Mouse (Mus musculus): ENCODE results near the gene Doc2a. TPM values are rescaled to one million over a fixed set of nuclear protein-coding genes. Genes with fewer than 3 reads are reported as not detected.

The Doc2a gene
- total RNA-seq (2018; cell fraction: chromatin; rRNA removed) = not detected
- total RNA-seq (2018; cell fraction: cytosol; rRNA removed) = under 1 TPM in 5 of 26 experiments, not detected in 21; 0.04 to 0.10 (median 0.06) TPM
- total RNA-seq (2018; cell fraction: nucleus; rRNA removed) = not detected
- polyA plus RNA-seq (2018) = 0.10 TPM in 1 of 3 replicates, not detected in the others

DNA sequence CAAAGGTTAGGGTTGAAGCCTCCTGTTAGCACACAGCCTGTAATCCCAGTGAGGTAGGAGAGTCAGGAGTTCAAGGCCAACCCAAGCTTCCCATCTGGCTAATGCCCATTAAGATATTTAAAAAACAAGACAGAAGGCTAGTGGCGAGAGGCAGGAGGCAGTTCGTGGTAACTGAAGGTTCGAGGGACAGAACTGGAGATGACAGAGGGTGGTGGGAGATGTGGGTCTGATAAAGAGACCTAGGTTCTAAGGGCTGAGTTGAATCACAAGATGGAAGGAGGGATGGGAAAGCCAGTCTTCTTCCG, at the start of gene Doc2a:
Gene Doc2a (plus strand): TSS at position 301 of the 305 bp plus-strand sequence.
- Histone ChIP-seq H3K27ac (no peak within 1 kb of the TSS), H3K36me3 (ENCODE audit: inconsistent target) (peaks cover 4% of the 10 kb centered on the region; the same call in 1 of the 2 replicates), H3K4me3 (ENCODE audit: inconsistent target) (no peak within 1 kb of the TSS), H3K79me2 (ENCODE audit: inconsistent target) (no peaks in the 10 kb centered on the region)
- WGBS (ENCODE audit: missing documents) = 61% methylated on average over 4 of the region's 4 CpGs

DNA sequence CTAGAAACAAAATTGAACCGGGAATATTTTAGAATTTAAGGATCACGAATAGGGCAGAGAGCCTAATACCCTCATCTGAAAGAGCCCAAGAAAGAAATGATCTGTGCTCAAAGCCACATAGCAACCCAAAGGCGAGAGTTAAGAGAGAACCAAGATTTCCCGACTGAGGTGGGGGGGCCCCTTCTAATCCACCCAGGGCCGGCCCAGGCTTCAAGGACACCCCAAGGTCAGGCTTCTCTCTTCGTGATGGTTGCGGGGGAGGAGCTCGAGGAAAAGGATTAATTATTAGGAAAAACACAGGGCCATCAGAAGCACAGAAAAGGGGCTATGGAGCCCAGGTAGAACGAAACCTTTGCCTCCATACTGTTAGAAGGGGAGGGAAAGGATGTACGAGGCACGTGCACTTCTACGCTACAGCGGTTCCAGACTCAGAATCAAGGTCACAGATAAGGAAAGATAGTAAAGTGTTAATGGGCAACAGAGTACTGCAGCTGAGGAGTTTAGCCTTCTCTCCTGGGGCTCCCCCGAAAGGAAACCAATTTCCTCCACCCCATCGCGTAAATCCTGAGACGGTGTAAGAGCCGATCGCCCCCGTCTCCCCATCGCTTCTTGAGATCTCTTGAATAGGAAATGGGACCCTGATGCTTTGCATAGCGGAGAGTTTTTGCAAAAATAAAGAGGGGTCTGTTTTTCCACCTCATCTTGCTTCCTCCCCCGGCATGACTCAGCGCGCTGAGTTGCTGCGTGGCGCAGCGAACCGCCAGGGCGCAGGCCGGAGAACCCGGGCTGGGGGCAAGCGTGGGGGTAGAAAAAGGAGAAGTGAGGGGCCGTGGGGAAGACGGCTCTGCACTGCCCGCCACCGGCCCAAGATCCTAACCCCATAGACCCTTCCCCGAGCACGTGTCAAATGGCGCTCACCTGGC, 48.8 kb upstream of the Doc2a start:
- 1% methylated on average over 36 of the region's 40 CpGs for WGBS (ENCODE audit: missing documents)
- peak overlapping the region; percentile 91 for H3K27ac ChIP-seq
- H3K4me3 ChIP-seq (ENCODE audit: inconsistent target) = peak overlapping the region; percentile 68
- peaks cover 27% of the 10 kb centered on the region for H3K36me3 ChIP-seq (ENCODE audit: inconsistent target)
- peaks cover 36% of the 10 kb centered on the region for H3K79me2 ChIP-seq (ENCODE audit: inconsistent target)

DNA sequence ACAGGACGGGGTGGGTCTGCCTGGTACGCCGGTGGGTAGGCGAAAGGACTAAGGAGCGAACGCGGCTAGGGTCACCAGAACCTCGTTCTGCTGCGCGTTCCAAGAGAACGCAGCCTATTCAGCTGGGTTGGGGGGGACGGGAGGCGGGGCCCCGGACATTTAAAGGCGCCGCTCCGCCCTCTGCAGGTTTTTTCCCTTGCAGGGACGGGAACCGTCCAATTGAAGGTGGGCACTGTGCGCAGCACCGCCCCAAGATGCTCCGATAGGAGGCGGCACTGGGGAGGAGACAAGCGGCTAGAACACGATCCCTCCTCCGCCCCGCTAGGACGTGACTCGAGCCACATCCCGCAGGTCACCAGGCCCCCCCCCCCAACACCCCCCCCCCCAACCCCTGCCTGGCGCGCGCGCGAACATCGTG, 48.2 kb upstream of the Doc2a start:
- WGBS (ENCODE audit: missing documents) = under 1% methylated on average over 22 of the region's 36 CpGs
- Histone ChIP-seq H3K79me2 (ENCODE audit: inconsistent target) (peaks cover 36% of the 10 kb centered on the region), H3K36me3 (ENCODE audit: inconsistent target) (peaks cover 27% of the 10 kb centered on the region), H3K4me3 (ENCODE audit: inconsistent target) (peak overlapping the region; percentile 68), H3K27ac (peak overlapping the region; percentile 97)

DNA sequence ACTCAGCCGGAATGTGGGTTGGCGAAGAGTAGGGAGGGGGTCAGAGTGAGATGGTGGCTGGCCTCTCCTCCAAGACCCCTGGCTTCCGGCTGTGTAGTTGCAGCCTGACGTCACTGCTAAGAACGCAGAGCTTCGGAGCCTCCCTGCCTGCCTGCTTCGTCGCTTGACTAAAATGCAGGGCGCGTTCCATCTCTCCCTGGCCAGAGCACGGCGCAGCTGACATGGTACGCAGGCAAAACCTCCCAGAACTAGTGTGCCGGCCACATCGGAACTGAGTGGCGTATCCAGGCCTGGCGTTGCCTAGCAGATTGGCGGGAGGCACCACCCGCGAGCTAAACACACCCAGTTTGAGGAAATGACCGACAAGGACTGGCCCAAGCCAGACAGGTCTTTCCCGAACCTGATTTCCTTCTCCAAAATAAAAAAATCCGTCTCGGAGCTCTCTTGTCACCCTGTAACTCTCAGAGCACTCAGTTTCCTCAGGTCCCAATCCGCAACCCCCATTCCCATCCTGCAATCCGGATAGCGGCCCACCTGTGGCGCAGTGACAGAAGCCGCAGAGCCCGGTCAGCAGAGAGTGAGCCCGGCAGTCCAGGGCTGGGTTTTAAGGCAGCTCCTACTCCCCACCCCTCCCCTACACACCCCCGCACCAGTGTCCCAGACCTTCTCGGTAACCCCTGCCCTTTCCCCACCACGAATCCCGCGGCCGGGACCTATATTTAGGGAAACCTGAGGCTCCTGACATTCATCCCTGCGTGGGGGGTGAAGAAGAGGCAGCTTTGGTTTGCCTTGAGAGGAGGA, 47.5 kb upstream of the Doc2a start:
- Histone ChIP-seq H3K79me2 (ENCODE audit: inconsistent target) (peaks cover 36% of the 10 kb centered on the region), H3K27ac (peak overlapping the region; percentile 97), H3K36me3 (ENCODE audit: inconsistent target) (peaks cover 26% of the 10 kb centered on the region), H3K4me3 (ENCODE audit: inconsistent target) (peak overlapping the region; percentile 45)
- WGBS (ENCODE audit: missing documents) = 4% methylated on average over 38 of the region's 38 CpGs

DNA sequence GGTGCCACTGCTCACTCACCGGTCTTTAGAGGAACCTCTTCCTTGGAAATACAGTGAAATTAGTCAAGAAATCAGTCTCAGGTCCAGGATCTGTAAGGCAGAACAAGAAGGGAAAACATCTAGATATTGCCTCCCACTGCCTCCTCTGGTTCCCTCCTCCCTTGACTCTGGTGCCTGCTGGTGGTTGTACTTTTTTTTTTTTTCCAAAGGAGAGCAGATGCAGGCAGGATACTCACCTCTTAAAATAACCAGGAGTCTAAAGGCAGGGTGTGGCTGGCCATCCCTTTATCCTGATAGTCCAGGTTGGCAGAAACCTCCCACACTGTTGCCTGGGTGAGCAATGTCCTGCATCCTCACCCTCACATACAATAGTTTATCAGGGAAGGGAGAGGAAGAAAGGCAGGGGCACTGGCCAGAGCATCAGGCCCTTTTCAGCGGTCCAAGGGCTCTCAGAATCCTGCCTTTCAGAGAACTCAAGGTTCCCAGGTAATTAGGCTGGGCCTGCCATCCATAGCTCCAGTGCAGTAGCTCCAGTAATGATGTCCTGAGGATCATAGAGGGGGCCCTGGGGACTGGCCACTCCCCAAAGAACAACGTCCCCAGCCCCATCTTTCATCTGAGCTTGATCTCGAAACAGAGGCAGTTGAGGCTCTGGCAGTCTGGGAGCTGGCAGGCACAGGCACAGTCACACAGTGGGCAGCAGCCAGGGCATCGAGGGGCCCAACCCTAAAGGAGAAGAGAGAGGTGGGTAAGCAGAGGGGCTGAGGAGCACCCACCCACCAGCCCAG, 46.8 kb upstream of the Doc2a start:
- H3K36me3 ChIP-seq (ENCODE audit: inconsistent target) = peaks cover 18% of the 10 kb centered on the region
- 78% methylated on average over 5 of the region's 5 CpGs for WGBS (ENCODE audit: missing documents)
- H3K79me2 ChIP-seq (ENCODE audit: inconsistent target) = peaks cover 34% of the 10 kb centered on the region
- H3K4me3 ChIP-seq (ENCODE audit: inconsistent target) = peak overlapping the region; percentile 45
- peak overlapping the region; percentile 97 for H3K27ac ChIP-seq

DNA sequence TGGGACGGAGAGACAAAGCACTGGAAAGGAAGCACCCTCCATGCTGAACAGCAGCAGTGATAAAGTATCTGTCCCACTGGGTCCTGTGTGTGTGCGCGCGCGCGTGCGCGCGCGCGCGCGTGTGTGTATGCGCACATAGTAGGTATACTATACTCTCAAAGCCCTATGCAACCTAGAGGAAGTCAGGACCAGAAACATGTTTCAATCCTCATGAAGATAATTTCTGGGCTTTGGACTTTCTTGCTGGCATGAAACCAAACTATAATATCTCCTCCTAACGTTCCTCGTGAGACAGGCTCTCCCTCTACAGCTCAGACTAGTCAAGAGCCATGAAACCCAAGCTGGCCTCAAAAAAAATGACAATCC, 46.2 kb upstream of the Doc2a start:
- Histone ChIP-seq H3K36me3 (ENCODE audit: inconsistent target) (peaks cover 12% of the 10 kb centered on the region), H3K79me2 (ENCODE audit: inconsistent target) (peaks cover 28% of the 10 kb centered on the region), H3K4me3 (ENCODE audit: inconsistent target) (no peak overlapping the region), H3K27ac (peak overlapping the region; percentile 97; the same call in 1 of the 2 replicates)
- WGBS (ENCODE audit: missing documents) = 97% methylated on average over 16 of the region's 16 CpGs

DNA sequence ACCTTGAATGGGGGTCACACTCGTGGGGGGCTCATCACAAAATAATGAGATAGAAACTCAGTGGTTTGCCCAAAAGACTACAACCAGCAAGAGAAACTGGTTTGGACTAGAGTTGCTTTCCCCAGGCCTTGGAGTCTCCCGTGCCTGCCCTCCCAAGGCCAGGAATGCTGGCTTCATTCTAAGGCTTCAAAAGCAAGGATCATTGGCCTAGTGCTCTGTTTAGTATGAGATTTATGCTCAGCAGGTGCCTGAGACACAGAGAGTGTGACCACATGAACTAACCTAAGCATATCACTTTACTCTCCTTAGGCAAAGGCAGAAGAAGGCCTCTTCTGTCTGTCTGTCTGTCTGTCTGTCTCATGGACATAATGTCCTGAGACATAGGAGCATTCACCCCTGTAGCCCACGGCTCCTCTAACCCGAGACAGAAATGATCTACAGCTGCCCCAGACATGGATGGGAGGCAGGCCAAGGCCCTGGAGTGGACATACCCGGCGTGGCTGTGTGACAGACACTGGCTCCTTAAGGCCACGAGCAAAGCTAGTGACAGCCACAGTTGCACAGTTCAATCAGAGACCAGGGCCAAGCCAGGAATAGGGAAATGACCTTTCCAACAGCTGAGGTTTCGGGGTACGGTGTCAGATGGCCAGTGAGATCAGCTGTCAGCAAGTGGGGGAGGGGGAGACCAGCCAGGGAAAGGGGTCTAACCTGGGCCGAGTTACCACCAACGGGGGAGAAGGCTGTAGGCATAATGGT, 44.9 kb upstream of the Doc2a start:
- Histone ChIP-seq H3K36me3 (ENCODE audit: inconsistent target) (peaks cover under 1% of the 10 kb centered on the region; the same call in 1 of the 2 replicates), H3K79me2 (ENCODE audit: inconsistent target) (peaks cover 15% of the 10 kb centered on the region), H3K4me3 (ENCODE audit: inconsistent target) (no peak overlapping the region), H3K27ac (peak overlapping the region; percentile 31)
- WGBS (ENCODE audit: missing documents) = 89% methylated on average over 11 of the region's 11 CpGs

DNA sequence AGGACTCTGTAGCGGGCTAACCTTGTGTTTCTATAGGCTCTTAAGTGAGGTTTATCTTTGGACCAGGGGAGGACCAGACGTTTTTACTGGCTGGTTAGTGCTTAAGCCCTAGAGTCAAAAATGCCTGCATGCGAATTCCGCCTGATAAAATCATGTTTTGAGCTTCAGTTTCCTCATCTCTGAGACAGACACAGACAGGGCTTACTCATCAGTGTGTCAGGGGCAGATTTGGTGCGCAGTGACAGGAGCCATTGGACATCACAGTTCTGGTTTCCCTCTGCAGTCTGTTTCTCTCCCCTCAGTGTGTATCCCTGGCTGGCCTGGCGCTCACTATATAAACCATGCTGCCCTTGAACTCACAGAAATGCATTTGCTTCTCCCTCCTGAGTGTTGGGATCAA, 44.0 kb upstream of the Doc2a start:
- no peaks in the 10 kb centered on the region for H3K36me3 ChIP-seq (ENCODE audit: inconsistent target)
- no peak overlapping the region for H3K4me3 ChIP-seq (ENCODE audit: inconsistent target)
- H3K27ac ChIP-seq = peak overlapping the region; percentile 31
- WGBS (ENCODE audit: missing documents) = 87% methylated on average over 6 of the region's 6 CpGs
- H3K79me2 ChIP-seq (ENCODE audit: inconsistent target) = peaks cover 7% of the 10 kb centered on the region

DNA sequence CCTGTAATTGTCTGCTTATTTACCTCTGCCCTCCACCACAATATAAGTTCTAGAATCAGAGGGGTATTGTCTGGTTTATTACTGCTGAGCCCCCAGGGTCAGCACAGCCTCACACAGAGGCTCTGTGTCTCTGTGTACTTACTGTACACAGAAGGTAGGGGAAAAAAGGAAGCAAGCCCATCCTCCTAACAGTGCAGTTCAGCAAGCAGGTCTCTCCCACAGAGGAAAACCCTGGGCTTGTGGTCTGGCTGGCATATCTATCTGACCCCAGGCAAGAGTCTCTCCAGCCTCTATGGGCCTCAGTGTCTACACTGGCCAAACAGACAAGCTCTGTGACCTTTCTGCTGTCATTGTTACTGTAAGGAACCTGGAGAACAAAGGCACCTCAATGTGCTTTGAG, 43.5 kb upstream of the Doc2a start:
- H3K4me3 ChIP-seq (ENCODE audit: inconsistent target) = no peak overlapping the region
- H3K79me2 ChIP-seq (ENCODE audit: inconsistent target) = peaks cover under 1% of the 10 kb centered on the region; the same call in 1 of the 2 replicates
- H3K36me3 ChIP-seq (ENCODE audit: inconsistent target) = no peaks in the 10 kb centered on the region
- H3K27ac ChIP-seq = 0 out of 2 replicates have a peak overlapping the region, but pooled peaks have one; percentile 31

DNA sequence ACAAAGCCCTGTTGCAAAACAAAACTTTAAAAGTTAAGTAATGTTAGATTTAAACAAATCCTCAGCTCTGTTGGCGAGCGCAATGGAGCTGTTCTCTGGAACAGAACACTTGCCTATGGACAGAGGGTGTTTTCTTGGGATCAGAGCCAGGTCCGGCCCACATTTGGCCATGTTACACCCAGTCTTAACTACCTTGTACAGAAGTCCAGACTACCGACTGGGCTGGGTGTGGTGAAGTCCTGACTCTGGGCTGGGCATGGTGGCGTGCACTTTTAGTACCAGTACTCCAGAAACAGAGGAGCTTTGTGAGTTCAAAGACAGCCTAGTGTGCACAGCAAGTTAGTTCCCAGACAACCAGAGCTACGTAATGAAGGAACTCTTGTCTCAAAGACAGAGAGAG, 40.3 kb upstream of the Doc2a start:
- H3K36me3 ChIP-seq (ENCODE audit: inconsistent target) = no peaks in the 10 kb centered on the region
- no peak overlapping the region for H3K4me3 ChIP-seq (ENCODE audit: inconsistent target)
- no peaks in the 10 kb centered on the region for H3K79me2 ChIP-seq (ENCODE audit: inconsistent target)
- no peak overlapping the region for H3K27ac ChIP-seq
- 97% methylated on average over 6 of the region's 6 CpGs for WGBS (ENCODE audit: missing documents)

DNA sequence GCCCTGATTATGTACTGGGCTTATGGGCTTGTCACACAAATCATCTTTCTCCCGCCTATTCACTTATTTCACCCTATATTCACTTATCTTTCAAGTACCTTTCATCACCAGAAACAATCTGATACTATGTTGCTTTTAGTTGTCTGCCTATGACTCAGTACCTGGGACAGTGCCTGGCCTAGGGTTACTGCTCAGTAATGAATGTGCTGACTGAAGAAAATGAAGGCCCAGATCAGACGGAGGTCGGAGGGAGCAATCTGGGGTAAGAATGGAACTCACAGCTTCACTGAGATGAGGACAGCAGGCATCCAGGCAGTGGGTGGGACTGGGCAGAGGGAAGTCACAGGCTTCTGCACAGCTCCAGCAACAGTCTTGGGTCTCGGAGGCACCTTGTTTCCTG, 39.8 kb upstream of the Doc2a start:
- Histone ChIP-seq H3K4me3 (ENCODE audit: inconsistent target) (no peak overlapping the region), H3K36me3 (ENCODE audit: inconsistent target) (no peaks in the 10 kb centered on the region), H3K79me2 (ENCODE audit: inconsistent target) (no peaks in the 10 kb centered on the region), H3K27ac (no peak overlapping the region)
- 77% methylated on average over 3 of the region's 4 CpGs for WGBS (ENCODE audit: missing documents)

DNA sequence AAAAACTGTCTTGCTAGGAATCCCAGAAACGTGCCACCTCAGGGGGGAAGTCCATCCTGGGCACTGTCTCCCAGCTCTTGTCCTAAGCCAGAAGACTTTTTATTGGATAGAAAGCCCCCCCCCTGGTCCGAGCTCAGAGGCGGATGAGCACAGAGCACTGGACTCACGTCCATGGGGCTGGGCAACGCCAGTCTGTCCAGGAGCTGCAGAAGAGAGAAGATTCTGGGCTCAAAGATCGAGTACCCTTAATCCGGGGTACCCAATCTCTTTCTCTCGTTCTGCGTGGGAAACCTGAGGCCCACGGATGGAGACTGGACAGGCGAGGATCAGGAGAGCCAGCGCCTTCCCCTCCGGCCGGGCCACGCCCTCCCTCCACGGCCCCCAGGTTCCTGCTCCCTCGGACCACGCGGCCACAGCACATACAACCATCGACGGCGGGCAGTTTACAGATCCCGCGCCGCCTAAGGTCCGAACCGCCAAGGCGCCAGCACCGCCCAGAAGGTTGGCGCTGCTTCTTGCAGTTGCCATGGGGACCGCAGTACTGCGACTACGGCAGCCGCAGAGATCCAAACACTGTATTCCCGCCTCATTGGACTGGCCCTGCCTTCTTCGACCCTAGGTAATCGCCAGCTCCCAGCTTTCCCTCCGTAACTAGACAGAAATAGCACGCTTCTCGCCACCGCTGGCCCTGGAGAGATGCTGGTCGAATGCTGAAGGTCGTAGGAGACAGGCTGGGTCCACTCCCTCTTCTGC, 38.3 kb upstream of the Doc2a start:
- Histone ChIP-seq H3K79me2 (ENCODE audit: inconsistent target) (no peaks in the 10 kb centered on the region), H3K27ac (peak overlapping the region; percentile 42), H3K36me3 (ENCODE audit: inconsistent target) (no peaks in the 10 kb centered on the region), H3K4me3 (ENCODE audit: inconsistent target) (peak overlapping the region; percentile 41)
- 3% methylated on average over 43 of the region's 43 CpGs for WGBS (ENCODE audit: missing documents)

DNA sequence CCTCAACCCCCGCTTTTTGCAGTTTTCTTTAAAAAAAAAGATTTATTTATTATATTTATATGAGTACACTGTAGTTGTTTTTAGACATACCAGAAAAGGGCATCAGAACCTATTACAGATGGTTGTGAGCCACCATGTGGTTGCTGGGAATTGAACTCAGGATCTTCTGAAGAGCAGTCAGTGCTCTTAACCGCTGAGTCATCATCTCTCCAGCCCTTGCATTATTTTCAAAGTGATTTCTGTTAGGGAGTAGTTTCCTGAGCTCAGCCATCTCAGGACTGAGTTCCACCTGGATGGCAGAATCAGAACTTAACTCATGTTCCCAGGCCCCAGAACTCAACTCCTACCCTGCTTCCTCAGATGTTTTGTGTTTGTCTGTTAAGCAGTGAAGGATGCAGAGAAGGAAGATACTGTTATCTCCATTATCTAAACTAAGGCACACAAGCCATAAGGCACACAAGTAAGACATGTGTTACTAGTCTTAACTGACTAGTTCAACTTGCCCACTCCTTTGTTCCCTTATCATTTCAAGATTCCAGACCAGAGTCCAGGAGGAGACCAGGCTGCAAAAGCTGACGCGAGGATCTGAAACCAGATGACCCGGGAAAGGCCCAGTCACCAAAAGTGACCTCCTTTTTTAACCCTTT, 37.4 kb upstream of the Doc2a start:
- Histone ChIP-seq H3K27ac (peak overlapping the region; percentile 41; the same call in 1 of the 2 replicates), H3K36me3 (ENCODE audit: inconsistent target) (no peaks in the 10 kb centered on the region), H3K79me2 (ENCODE audit: inconsistent target) (no peaks in the 10 kb centered on the region), H3K4me3 (ENCODE audit: inconsistent target) (no peak overlapping the region)
- 79% methylated on average over 5 of the region's 5 CpGs for WGBS (ENCODE audit: missing documents)
